Mouse (Mus musculus) common myeloid progenitor, adult 5-6 weeks (primary cell): ENCODE data around the gene Gm21974. TPM values are rescaled to one million over a fixed set of nuclear protein-coding genes. Genes with fewer than 3 reads are reported as not detected.
"Not testable (repeated sequence)": the region's sequence is repeated elsewhere in the genome, so short reads cannot be mapped to it uniquely, and the experiment has no call there.

Experiments used
- ATAC-seq: replicated peaks from 2 replicates; pipeline ENCODE4 v1.8.0; 2016; ENCODE audit warnings: low read depth, mild to moderate bottlenecking, moderate TSS enrichment, inconsistent platforms; ENCODE audit not compliant: poor library complexity, severe bottlenecking
- total RNA-seq: library from RNA; stranded (forward); fragments of 200-1000, 187-1606 nt; gene quantifications from 2 replicates; pipeline ENCODE4 v1.2.3, GENCODE M21; 2017

The Gm21974 gene
- total RNA-seq, 1 experiment from 2014 or later, result not detected

DNA sequence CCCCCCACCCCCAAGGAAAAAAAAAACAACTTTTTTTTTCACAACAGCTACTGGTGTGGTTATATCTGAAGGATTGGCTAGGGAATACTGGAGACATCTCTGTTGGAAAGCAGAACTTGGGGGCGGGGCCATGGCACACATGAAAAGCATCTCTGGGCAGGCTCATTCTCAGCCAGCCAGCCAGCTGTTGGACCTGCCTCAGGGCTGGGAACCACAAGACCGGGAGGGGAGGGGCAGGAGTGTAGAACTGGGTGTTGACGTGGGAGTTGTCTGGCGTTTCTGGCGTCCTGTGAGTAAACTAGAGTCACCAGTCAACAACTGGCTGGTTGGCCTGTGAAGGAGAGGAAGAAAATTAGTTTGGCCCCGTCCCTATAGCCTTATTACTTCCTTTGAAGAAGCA is 9.3 kb downstream of the Gm21974 start:
- ATAC-seq, result peak; percentile 39; the same call in 1 of the 2 replicates

DNA sequence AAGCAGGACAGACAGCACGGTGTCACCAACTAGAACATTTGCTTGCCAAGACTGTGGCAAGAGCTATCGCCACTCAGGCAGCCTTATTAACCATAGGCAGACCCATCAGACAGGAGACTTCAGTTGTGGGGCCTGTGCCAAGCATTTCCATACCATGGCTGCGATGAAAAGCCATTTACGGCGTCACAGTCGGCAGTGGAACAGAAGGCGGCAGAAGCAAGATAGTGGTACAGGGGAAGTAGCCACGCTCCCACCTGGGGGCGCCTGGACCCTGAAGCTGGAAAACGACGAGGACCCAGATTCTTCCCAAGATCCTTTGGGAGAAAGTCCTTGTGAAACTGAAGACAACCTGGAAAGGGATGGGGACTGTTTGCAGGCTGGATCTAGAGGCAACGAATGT is 14.8 kb downstream of the Gm21974 start:
- no peak for ATAC-seq

DNA sequence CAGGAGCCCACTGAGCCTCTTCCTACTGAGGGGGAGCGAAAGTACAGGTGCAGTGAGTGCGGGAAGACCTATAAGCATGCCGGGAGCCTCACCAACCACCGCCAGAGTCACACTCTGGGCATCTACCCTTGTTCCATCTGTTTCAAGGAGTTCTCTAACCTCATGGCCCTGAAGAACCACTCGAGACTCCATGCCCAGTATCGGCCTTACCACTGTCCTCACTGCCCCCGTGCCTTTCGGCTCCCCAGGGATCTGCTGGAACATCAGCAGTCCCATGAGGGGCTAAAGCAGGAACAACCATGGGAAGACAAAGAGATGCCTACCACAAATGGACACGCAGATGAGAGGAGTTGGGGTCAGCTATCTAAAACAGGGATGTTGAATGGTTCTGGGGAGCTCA is 16.0 kb downstream of the Gm21974 start:
- no peak for ATAC-seq

DNA sequence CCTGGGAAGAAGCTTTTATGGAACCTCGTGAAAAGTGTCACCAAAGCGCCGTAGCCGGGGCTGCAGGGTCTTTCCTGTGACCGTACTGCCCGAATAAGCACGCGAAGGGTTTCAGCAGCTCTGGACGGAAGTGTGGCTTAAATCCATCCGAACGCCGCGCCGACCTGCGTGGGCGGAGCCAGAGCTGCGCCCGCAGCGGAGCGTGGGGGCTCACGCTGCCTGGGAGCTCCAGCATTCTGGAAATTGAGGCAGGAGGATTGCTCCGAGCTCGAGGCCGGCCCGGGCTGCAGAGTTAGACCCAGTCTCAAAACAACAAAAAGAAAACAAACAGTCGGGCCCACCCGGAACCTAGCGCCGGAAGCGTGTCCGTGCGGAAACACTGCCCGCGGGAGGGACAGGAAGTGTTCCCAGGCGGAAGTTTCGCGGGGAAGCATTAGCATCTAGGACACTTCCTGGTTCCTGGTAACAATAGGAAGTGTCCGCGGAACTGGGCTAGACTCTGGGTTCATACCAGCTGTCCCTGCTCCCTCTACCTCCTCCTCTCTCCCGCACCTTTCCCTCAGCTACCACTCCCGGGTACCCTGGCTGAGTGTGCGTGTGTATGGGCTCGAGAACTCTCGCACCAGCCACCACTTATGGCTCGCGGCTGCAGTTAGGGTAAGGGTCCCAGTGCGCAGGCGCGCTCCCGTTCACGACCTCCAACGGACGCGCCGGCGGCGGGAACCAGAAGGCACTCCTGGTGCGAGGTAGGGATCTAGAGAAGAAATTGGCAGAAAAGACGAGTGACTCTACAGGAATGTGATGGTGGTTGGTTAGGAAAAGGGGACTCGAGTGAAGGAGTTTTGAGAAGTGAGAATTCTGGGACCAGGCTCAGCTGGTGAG is 18.5 kb downstream of the Gm21974 start, which contains the start of gene Zfp668:
TSS of gene Zfp668 (minus strand) at position 362 of the 882 bp plus-strand sequence.
- peak; percentile 62 for ATAC-seq

DNA sequence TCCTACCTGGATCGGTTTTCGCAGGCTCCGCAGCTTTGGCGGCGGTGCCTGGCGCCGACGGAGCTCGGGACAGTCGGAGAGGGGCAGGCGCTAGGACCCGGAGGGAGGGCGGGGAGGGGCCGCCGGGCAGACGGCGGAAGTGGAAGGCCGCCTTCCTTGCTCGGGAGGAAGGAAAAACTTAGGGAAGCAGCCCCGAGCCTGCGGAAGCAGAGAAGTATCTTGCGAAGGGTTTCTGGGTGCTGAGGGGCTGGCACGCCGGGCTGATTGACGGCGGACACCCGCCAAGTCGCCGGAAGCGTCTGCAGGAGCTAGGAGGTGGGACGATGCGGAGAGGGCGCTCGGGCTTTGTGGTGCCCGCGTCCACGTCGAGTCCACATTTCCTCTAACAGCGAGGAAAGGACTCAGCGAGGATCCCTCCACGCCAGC is 19.2 kb downstream of the Gm21974 start, which contains the start of gene Zfp646:
TSS of gene Zfp646 (plus strand) at position 181 of the 426 bp plus-strand sequence.
- ATAC-seq, result peak; percentile 62

DNA sequence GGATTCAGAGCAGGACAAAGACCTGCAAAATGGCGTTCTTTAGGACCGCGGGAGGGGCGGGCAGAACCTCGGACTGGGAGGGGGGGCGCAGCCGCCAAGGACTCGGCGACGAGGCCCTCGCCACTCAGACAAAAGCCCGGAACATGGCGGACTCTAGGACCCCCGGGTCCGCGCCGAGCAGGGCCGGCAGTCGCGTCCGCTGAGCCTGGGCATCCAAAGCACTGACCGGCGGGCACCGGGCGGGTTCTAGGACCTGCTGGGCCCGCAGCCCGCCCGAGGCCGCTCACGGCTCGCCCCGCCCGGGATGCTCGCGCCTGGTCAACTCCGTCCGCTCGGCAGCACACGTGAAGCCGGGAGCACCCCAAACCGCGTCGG is 19.6 kb downstream of the Gm21974 start:
- ATAC-seq, result peak; percentile 72

DNA sequence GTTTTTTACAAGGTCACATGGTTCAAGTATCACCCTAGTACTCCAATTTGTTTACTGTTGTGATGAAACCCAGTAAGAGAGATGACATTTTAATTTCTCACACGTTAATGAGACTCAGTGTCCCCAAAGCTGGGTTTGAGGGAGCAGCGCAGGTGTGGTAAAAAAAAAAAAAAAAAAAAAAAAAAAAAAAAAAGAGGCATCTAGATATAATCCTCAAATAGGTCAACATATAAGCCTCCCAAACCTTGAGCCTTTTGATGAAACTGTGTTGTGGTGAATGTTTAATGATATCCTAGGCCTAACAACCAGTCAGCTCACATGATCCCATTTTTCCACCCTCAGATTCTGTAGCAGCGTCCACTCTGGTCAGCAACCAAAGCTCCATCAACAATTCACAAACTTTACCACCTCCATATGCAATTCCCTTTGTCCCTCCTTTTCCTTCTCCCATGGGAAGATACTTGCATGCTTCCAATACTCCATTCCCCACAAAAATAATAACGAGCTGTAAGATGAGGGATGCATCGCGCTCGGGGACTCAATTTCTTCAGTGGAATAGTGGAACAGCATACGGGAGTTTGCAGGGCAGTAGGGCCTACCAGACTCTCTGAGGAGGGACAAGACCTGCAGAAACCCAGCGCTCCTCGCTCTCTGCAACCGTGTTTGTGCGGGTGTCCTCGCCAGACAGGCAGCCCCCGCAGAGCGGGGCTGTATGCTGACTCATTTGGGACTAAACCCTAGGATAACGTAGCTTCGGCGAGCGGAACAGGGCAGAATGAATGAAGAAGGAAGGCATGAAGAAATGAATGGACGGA is 20.2 kb downstream of the Gm21974 start:
- peak; percentile 6; the same call in 1 of the 2 replicates for ATAC-seq

DNA sequence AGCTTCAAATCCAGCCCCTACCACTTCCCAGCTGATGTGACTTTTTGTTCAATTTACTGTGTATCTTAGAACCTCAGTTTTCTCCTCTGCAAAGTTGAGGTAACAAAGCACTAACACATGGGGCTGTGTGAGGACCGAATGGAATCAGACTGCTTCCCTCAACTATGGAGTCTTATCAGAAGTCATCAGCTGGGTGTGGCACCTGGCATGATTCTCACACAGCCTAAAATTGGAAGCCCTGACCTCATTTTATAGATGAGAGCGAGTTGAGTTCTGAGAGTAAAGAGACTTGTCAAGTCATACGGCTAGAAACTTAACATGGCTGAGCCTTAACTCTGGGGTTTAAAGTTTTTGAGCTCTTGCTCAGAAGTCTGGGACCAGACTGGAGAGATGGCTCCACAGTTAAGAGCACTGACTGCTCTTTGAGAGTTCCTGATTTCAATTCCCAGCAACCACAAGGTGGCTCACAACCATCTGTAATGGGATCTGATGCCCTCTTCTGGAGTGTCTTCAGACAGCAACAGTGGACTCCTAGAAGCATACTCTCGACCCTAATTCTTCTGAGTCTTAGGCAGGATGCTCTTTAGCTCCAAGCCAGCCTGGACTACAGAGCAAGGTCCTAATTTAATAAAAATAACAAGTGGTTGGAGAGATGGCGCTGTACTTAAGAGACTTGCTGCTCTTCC is 25.0 kb downstream of the Gm21974 start:
- no peak for ATAC-seq

DNA sequence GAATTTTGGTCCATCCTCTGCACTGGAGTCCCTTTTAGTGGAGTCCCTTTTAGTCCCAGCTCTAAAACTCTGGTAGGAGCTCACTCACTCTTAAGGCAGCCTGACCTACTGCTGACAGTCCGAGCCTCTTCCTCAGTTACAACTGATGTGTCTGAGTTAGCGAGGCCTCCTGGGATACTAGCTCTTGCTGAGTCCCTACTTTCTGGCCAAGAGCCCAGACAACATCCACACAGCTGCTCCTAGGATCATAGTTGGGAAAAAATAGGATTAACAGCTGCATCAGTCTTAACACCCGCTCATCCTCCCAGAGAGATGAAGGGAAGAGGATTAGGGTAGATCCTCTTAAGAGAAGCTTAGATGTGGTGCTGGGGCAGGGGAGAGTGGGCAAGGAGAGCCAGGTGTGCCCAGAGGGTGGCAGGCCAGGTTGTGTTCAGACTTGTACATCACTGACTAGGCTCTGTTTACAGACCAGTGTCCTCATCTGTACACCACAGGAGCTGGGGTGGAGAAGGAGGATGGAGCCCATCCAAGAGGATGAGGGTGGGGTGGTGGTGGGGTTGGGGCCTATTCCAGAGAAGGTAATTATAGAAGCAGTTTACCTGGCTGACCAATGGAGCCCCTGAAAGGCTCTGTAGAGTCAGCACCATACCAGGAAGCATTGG is 26.0 kb downstream of the Gm21974 start:
- no peak for ATAC-seq

DNA sequence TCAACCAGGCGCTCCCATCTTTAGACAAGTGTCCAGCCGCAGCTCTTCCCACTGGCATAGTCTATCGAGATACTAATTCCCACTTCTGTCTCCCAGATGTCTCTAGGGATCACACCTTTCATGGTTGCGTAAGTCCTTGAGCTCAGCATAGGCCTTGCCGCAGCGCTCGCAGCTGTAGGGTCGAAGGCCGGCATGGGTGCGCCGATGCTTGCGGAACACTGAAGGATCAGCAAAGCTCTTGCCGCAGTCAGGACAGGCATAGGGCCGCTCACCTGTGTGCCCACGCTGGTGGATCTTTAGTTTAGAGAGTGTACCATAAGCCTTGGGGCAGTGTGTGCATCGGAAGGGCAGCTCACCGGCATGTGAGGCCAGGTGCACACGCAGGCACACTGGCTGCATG is 27.6 kb downstream of the Gm21974 start:
- ATAC-seq, result no peak

DNA sequence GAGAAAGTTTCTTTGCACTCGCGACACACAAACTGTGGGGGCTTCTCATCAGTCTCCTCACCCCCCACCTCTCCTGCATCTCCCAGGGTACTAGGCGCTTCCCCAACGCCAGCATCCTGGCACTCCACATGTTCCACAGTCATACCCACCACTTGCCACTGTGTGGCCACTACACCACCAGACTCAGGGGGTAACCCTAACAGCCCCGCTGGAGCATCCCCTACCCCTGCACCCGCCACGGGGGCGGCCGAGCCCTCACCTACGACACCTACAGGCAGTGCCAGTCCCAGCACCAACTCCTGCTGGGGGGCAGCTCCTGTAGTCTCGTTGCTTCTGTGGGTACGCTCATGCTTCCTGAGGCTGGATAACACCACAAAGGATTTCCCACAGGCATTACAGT is 28.8 kb downstream of the Gm21974 start:
- no peak for ATAC-seq

DNA sequence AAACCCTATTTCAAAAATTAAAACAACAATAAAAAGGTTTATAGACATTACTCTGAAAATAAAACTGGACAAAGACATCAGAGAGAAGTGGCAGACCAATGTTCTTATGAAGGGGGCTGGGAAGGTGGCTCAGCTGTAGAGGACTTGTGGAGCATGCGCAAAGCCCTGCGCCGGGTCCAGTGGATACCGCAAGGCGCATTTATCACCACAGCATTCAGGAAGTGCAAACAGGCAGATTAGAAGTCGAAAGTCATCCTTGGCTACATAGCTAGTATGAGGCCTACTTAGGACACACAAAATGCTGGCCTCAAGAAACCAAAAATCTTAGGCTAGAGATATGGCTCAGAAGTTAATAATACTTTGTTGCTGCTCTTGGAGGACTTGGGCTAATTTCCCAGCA is 37.0 kb downstream of the Gm21974 start:
- peak; percentile 89 for ATAC-seq

DNA sequence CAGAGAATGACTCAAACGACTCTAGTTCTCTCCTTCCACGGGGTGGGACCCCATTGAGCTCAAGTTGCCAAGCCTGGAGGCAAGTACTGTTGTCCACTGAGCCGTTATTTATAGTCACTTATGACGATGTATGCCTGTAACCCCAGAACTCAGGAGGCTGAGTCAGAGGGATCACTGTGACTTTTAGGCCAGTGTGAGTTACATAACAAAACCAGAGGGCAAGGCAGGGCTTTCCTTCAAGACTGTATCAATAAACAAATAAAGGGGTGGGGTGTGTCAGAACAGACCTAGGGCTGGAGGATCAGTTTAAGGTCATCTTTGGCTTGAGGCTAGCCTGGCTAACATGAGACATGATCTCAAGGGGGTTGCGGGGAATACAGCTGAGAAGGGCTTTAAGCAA is 44.3 kb downstream of the Gm21974 start:
- ATAC-seq, result no peak

DNA sequence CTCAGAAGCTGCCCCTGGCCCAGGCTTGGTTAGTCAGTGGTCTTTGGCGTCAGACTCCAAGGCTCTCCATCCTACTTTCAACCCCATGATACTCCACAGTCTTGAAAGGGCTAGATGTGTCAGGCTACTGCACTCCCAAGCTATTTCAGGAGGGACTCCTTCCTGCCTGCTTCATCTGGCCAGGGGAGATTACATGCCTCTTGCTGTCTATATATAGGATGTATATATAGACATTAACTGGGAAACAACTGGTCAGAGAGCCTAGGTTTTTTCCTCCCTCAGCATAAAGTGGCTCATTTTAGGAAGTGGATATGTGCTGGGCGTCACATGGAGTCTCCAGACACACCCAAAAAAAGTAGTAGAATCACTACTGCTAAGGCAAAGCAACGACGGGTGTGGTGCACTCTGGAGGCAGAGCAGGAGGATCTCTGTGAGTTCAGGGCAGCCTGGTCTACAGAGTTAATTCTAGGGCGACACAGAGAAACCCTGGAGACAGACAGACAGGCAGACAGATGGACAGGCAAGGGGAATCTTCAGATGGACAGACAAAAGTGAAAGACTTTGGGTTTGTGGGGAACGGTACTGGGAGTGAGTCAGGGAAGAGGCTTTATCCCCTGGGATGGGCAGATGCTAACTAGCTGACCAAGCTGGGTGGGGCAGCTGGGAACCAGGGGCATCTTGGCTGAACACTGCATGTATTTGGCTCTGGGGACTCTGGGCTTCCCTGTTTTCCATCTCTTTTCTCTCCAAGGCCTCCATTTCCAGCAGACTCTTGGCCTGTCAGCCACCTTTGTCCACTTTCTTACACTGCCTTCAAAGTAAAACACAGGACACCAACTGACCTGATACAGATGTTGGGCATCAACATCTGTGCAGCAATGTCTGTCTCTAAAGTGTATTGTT is 45.0 kb downstream of the Gm21974 start:
- ATAC-seq, result peak; percentile 52; the same call in 1 of the 2 replicates

DNA sequence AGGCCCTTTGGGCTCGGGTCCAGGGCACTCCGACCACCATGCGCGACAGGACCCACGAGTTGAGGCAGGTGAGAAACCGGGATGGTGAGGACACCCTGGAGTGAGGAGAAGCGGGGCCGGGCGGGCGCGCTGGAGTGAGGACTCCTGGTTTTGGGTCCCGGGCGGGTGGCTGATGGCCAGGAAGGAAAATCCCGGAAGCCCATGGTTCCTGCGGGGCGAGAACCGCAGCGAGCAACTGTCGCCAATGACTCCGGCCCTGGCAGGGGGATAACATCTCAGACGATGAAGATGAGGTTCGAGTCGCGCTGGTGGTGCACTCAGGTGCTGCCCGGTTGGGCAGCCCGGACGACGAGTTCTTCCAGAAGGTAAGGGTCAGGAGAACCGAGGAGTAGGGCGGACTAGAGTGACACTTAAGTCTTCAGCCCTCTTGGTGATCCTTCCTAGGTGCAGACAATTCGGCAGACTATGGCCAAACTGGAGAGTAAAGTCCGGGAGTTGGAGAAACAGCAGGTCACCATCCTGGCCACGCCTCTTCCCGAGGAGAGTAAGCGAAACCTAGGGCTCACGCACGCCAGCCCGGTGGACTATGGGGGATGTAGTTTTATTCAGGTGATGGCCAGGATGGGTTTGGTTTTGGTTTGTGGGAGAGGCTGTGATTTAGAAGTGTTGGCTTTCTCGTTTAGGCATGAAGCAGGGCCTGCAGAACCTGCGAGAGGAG is 53.1 kb downstream of the Gm21974 start:
- ATAC-seq, result peak; percentile 61

DNA sequence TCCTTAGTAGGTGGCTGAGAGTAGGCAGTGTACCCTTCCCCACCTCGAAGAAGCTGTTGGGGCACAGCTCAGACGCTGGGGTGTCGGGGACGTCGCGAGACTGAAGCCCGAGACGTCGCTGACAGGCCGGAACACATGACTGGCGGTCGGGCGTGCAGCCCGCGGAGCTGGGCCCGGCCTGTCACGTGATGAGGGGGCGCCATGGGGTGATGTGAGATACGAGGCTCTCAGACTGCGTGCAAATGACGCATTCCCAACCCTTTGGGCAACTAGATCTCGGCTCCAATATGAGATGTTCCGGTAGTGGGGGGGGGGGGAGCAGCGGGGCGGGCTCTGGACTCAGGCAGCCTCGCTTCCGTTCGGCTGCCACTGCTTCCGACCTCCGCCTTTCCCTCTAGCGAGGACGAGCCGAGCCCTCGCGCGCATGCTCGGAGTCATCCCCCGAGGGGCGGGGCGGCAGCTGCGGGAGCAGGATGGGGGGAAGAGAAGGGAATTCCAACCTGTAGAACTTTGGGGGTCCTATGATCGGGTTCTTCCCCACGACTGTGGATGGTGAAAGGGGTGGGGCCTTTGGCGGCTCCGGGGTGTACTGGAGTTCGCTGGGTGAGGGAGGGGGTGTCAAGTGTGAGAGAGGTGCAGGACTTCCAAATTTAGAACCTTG is 53.8 kb downstream of the Gm21974 start:
- ATAC-seq, result peak; percentile 84

DNA sequence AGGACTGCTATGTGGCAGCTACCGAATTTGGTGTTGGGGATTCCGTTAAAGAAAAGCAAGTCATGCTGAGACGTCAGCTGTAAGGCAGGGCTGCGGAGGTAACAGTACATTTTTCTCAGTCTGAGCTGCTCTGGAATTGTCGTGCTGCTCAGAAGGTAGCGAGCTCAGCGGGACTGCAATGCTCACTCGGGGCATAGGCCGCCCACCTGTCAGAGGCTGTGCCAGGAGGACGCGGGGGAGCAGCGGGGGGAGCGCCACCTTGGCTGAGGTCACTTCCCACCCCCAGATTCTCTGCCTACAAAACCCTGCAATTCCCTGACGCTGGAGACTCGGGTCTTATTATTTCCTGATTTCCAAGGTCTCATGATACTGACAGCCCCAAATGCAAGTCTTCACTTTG is 54.4 kb downstream of the Gm21974 start:
- peak; percentile 28 for ATAC-seq

DNA sequence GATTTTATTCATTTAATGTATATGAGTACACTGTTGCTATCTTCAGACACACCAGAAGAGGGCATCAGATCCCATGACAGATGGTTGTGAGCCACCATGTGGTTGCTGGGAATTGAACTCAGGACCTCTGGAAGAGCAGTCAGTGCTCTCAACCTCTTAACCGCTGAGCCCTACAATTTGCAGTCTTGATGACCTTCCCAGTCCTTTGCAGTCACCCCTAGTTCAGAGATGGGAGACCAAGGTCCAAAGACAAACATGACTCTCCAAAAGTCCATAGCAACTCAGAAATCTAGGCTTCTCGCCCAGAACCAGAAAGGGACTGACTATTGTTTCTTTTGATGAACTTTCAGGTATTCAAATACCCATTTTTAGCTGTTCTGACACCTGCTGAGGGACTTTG is 55.2 kb downstream of the Gm21974 start:
- not testable (repeated sequence) for ATAC-seq
